Mouse (Mus musculus): ENCODE data around the gene Plekhj1.

GRCm38 (mm10) chr10:80823847-80824643 lies 25.6 kb upstream of the Plekhj1 start:
- TF ChIP-seq GATA1 (IDR thresholded peaks at IDR 0.05; ENCODE audit: borderline replicate concordance, low read length), result no peak
- no peak for TF ChIP-seq FLI1 (IDR thresholded peaks at IDR 0.05; ENCODE audit: low read length)

All from megakaryocyte, embryonic 14.5 days (primary cell).